Mouse (Mus musculus): ENCODE measurements around the gene Zfp385a. TPM values are rescaled to one million over a fixed set of nuclear protein-coding genes. Genes with fewer than 3 reads are reported as not detected.

The Zfp385a gene
- total and polyA plus RNA-seq, 3 experiments: 1.2 to 59.9 (median 2.7) TPM

DNA sequence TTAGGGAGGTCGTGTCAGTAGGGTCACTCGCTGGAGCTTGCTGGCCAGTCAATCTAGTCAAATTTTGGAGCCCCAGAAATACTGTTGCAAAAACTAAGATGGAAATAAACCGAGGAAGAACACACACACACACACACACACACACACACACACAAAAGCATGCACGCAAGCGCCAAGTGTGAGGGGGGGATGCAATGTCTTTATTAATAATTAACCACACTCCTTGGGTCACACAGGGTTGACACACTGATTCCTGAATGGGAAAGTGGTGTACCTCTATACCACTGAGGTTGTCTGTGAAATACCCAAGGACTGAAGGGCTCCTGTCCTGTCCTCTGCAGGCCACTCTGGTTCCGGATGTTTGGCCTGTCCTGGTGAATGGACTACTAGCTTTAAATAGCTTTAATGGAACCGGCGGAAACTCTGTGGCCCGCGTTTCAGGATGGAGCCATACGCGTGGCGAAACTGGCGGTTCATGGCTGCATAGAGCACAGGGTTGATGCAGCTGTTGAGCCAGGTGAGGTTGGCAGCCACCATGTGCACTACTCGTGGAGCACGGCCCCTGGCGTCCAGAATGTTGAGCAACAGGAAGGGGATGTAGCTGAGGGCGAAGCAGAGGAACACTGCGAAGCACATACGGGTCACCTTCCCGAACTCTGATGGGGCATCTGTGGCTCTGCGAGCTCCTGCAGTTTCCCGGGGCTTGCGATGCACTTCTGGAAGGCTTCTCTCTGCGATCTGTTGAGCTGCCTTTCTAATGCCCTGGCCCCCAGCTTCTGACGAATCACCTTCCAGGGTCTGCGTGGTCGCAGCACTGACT lies 31.6 kb downstream of the Zfp385a start:
- in situ Hi-C loops (cut with MboI; ENCODE audit: low pct_ligation_motif_present, low pct_unique_long_range_greater_than_20kb, low sequenced_read_pairs): loop anchor here (5.0 kb wide), 2 partner anchors 56 to 121 kb away; no protein-coding TSS in a partner anchor
- H3K36me3 ChIP-seq (replicated peaks in 1 of 2; ENCODE audit: control insufficient read depth in 1 of 2, insufficient read depth in 1 of 2, low read length in 1 of 2): peaks cover 0 to 6% of the 10 kb centered on the region in 2 experiments
- H3K4me3 ChIP-seq (replicated peaks in 1 of 3; ENCODE audit: low read depth in 2 of 3, low read length in 2 of 3, poor library complexity in 1 of 3): no peak overlapping the region
- H3K27me3 ChIP-seq (replicated peaks): peaks cover 5% of the 10 kb centered on the region
- dilution Hi-C loops (cut with MboI; ENCODE audit: extremely low pct_ligation_motif_present, extremely low pct_unique_long_range_greater_than_20kb, low sequenced_read_pairs): no loop called here
- TF ChIP-seq NRF1 (IDR thresholded peaks at IDR 0.05; ENCODE audit: low read depth, low read length) (no peak), ZNF384 (IDR thresholded peaks at IDR 0.05; ENCODE audit: low read depth, low read length) (no peak), ETS1 (conservative IDR thresholded peaks at IDR 0.05; ENCODE audit: low read depth, low read length) (no peak), MEF2A (IDR thresholded peaks at IDR 0.05; ENCODE audit: borderline replicate concordance, low read depth, low read length) (no peak), TCF12 (IDR thresholded peaks at IDR 0.05; ENCODE audit: low read depth, low read length) (no peak), SIN3A (IDR thresholded peaks at IDR 0.05; ENCODE audit: low read length) (no peak), RCOR1 (conservative IDR thresholded peaks at IDR 0.05; ENCODE audit: low read depth, low read length) (no peak), ELF1 (IDR thresholded peaks at IDR 0.05; ENCODE audit: low read depth, low read length) (no peak), NELFE (IDR thresholded peaks at IDR 0.05; ENCODE audit: low read depth, low read length) (no peak), JUND (conservative IDR thresholded peaks at IDR 0.05; ENCODE audit: low read depth, low read length) (no peak), MAX (IDR thresholded peaks at IDR 0.05; ENCODE audit: low read length) (no peak), E2F4 (IDR thresholded peaks at IDR 0.05; ENCODE audit: insufficient replicate concordance, low read depth, low read length) (no peak), CHD1 (IDR thresholded peaks at IDR 0.05; ENCODE audit: low read depth, low read length) (no peak), MAFK (IDR thresholded peaks at IDR 0.05; ENCODE audit: insufficient replicate concordance, low read length) (no peak)
- H3K4me2 ChIP-seq (ENCODE audit: insufficient read depth, low read depth, poor library complexity, severe bottlenecking): no peak overlapping the region
- DNase-seq (ENCODE audit: extremely low read depth): no peak
- H3K79me2 ChIP-seq (replicated peaks; ENCODE audit: control insufficient read depth, extremely low read depth, insufficient read depth, poor library complexity, severe bottlenecking): no peaks in the 10 kb centered on the region
- H3K9ac ChIP-seq (ENCODE audit: insufficient read depth, low read depth): no peak overlapping the region
- peaks cover 10 to 78% of the 10 kb centered on the region in 2 experiments; a peak in 3 of 4 replicates for H3K4me1 ChIP-seq (ENCODE audit: control insufficient read depth in 1 of 2, insufficient read depth in 2 of 2)
- H3K9me3 ChIP-seq (replicated peaks; ENCODE audit: low read length): no peaks in the 10 kb centered on the region
- H3K27ac ChIP-seq (ENCODE audit: insufficient read depth, low read depth): no peak overlapping the region

DNA sequence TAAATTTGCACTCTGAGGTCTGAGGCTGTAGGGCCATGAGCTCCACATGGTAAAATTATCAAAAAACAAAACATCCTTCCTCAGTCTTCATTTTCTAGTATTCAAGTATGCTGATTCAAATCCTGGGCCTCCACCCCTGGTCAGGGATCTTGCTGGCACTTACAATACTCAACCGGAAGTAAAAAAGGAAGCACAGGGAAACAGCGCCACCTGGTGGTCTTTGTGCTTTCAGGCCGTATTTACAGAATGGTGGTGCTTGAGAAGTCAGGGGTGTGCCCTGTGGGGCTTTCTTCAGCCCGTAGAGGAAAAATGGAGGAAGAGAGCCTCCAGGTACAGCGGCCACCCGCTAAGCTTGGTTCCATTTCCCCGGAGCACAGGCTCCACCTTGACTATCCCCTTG lies 32.8 kb downstream of the Zfp385a start:
- peaks cover 10 to 84% of the 10 kb centered on the region in 2 experiments; a peak in 3 of 4 replicates for H3K4me1 ChIP-seq (ENCODE audit: control insufficient read depth in 1 of 2, insufficient read depth in 2 of 2)
- peak; percentile 98 for DNase-seq (ENCODE audit: extremely low read depth)
- no peaks in the 10 kb centered on the region for H3K9me3 ChIP-seq (replicated peaks; ENCODE audit: low read length)
- H3K4me2 ChIP-seq (ENCODE audit: insufficient read depth, low read depth, poor library complexity, severe bottlenecking): peak overlapping the region; percentile 27; the same call in 1 of the 2 replicates
- dilution Hi-C loops (cut with MboI; ENCODE audit: extremely low pct_ligation_motif_present, extremely low pct_unique_long_range_greater_than_20kb, low sequenced_read_pairs) (no loop called here), in situ Hi-C loops (cut with MboI; ENCODE audit: low pct_ligation_motif_present, low pct_unique_long_range_greater_than_20kb, low sequenced_read_pairs) (loop anchor here (5.0 kb wide), 2 partner anchors 55 to 120 kb away; no protein-coding TSS in a partner anchor)
- no peak overlapping the region for H3K4me3 ChIP-seq (replicated peaks in 1 of 3; ENCODE audit: low read depth in 2 of 3, low read length in 2 of 3, poor library complexity in 1 of 3)
- no peaks in the 10 kb centered on the region for H3K79me2 ChIP-seq (replicated peaks; ENCODE audit: control insufficient read depth, extremely low read depth, insufficient read depth, poor library complexity, severe bottlenecking)
- peaks cover 0 to 1% of the 10 kb centered on the region in 2 experiments for H3K36me3 ChIP-seq (replicated peaks in 1 of 2; ENCODE audit: control insufficient read depth in 1 of 2, insufficient read depth in 1 of 2, low read length in 1 of 2)
- peak overlapping the region; percentile 28 for H3K9ac ChIP-seq (ENCODE audit: insufficient read depth, low read depth)
- H3K27me3 ChIP-seq (replicated peaks): peaks cover 5% of the 10 kb centered on the region
- H3K27ac ChIP-seq (ENCODE audit: insufficient read depth, low read depth): no peak overlapping the region
- TF ChIP-seq RAD21 (IDR thresholded peaks at IDR 0.05; ENCODE audit: low read depth, low read length): peak; percentile 95
- TF ChIP-seq ZNF384 (IDR thresholded peaks at IDR 0.05; ENCODE audit: low read depth, low read length): no peak
- no peak for TF ChIP-seq USF2 (conservative IDR thresholded peaks at IDR 0.05; ENCODE audit: low read depth, low read length)
- TF ChIP-seq GABPA (IDR thresholded peaks at IDR 0.05; ENCODE audit: insufficient replicate concordance, low read depth, low read length): no peak
- no peak for TF ChIP-seq MXI1 (IDR thresholded peaks at IDR 0.05; ENCODE audit: low read depth, low read length)
- no peak for TF ChIP-seq PAX5 (IDR thresholded peaks at IDR 0.05; ENCODE audit: low read length)
- TF ChIP-seq RCOR1 (conservative IDR thresholded peaks at IDR 0.05; ENCODE audit: low read depth, low read length): no peak
- no peak; the same call in 1 of the 2 replicates for TF ChIP-seq ETS1 (conservative IDR thresholded peaks at IDR 0.05; ENCODE audit: low read depth, low read length)
- peak; percentile 92 to 98 for TF ChIP-seq CTCF (conservative IDR thresholded peaks at IDR 0.05 in 1 of 2, IDR thresholded peaks at IDR 0.05 in 1 of 2; ENCODE audit: low read depth in 2 of 2, low read length in 2 of 2)
- peak; percentile 41; the same call in 1 of the 2 replicates for TF ChIP-seq MEF2A (IDR thresholded peaks at IDR 0.05; ENCODE audit: borderline replicate concordance, low read depth, low read length)
- TF ChIP-seq BHLHE40 (IDR thresholded peaks at IDR 0.05; ENCODE audit: low read depth, low read length): no peak
- TF ChIP-seq NELFE (IDR thresholded peaks at IDR 0.05; ENCODE audit: low read depth, low read length): no peak; the same call in none of the 2 replicates
- TF ChIP-seq JUND (conservative IDR thresholded peaks at IDR 0.05; ENCODE audit: low read depth, low read length): no peak
- no peak for TF ChIP-seq UBTF (IDR thresholded peaks at IDR 0.05; ENCODE audit: low read depth, low read length)
- TF ChIP-seq IRF4 (IDR thresholded peaks at IDR 0.05; ENCODE audit: low read depth, low read length): peak; percentile 72; the same call in 1 of the 2 replicates
- no peak for TF ChIP-seq MAZ (IDR thresholded peaks at IDR 0.05; ENCODE audit: low read depth, low read length)
- TF ChIP-seq POLR2A (IDR thresholded peaks at IDR 0.05; ENCODE audit: low read depth, low read length): peak; percentile 39
- TF ChIP-seq JUN (IDR thresholded peaks at IDR 0.05; ENCODE audit: insufficient read depth, low read depth, low read length): no peak
- TF ChIP-seq MAX (IDR thresholded peaks at IDR 0.05; ENCODE audit: low read length): no peak
- TF ChIP-seq ZMIZ1 (IDR thresholded peaks at IDR 0.05; ENCODE audit: low read depth, low read length): no peak
- no peak for TF ChIP-seq KAT2A (IDR thresholded peaks at IDR 0.05; ENCODE audit: insufficient replicate concordance, low read length)
- TF ChIP-seq TBP (conservative IDR thresholded peaks at IDR 0.05; ENCODE audit: low read depth, low read length): no peak
- TF ChIP-seq EP300 (IDR thresholded peaks at IDR 0.05; ENCODE audit: low read length): no peak

Measured in CH12.LX (cell line).